ENCODE assay signal across 8 mouse cellular contexts in genomic region chr19:44295741-44296140, GRCm38 (mm10). TPM values are rescaled to one million over a fixed set of nuclear protein-coding genes. Genes with fewer than 3 reads are reported as not detected.
DNase-seq lines count a peak whose midpoint lies in the region; ATAC-seq lines count a peak whose summit lies in the region.

No protein-coding gene starts in this region.

- WGBS in embryonic facial prominence, embryonic 15.5 days = 3% methylated on average over 4 of the region's 4 CpGs
- 16% methylated on average over 4 of the region's 4 CpGs for WGBS in heart, embryonic 10.5 days
- WGBS in kidney, embryonic 15.5 days = 1% methylated on average over 4 of the region's 4 CpGs

- ATAC-seq in embryonic facial prominence, embryonic 15.5 days (ENCODE audit: insufficient number of reproducible peaks, low FRiP score, low TSS enrichment, low read depth) = no peak; the same call in 1 of the 2 replicates
- 0 out of 2 replicates have a peak, but pooled peaks have one; percentile 7 for ATAC-seq in kidney, embryonic 15.5 days (replicated peaks; ENCODE audit: low FRiP score)

- peak overlapping the region; percentile 98 for H3K27ac ChIP-seq in embryonic facial prominence, embryonic 15.5 days (replicated peaks)
- H3K27ac ChIP-seq in heart, embryonic 10.5 days = 0 out of 2 replicates have a peak overlapping the region, but pooled peaks have one; percentile 96
- H3K27ac ChIP-seq in kidney, embryonic 15.5 days = peak overlapping the region; percentile 64

- H3K4me1 ChIP-seq in embryonic facial prominence, embryonic 15.5 days = peaks cover 73% of the 10 kb centered on the region
- peaks cover 80% of the 10 kb centered on the region for H3K4me1 ChIP-seq in heart, embryonic 10.5 days
- H3K4me1 ChIP-seq in kidney, embryonic 15.5 days = peaks cover 78% of the 10 kb centered on the region

- peak overlapping the region; percentile 92 for H3K4me2 ChIP-seq in embryonic facial prominence, embryonic 15.5 days (replicated peaks)
- peak overlapping the region; percentile 92 for H3K4me2 ChIP-seq in kidney, embryonic 15.5 days

- peaks cover 49% of the 10 kb centered on the region for H3K36me3 ChIP-seq in embryonic facial prominence, embryonic 15.5 days
- peaks cover 59% of the 10 kb centered on the region for H3K36me3 ChIP-seq in heart, embryonic 10.5 days
- H3K36me3 ChIP-seq in kidney, embryonic 15.5 days = peaks cover 53% of the 10 kb centered on the region

- DNase-seq in 3T3-L1 (ENCODE audit: low read depth, low spot score) (peak; percentile 94), liver (peak; percentile 91)
- DNase-seq in adrenal gland, postnatal 4 days (ENCODE audit: low spot score in 2 of 2) = peak; percentile 69 to 79
- peak; percentile 89 for DNase-seq in heart, embryonic 10.5 days (ENCODE audit: low spot score)
- DNase-seq in monocyte, adult 2 months (ENCODE audit: low read depth in 1 of 2, low spot score in 2 of 2) = peak; percentile 71 to 85
- DNase-seq in spleen, postnatal 14 days (ENCODE audit: low spot score in 2 of 2) = peak; percentile 79 to 89

- no peaks in the 10 kb centered on the region for H3K9me3 ChIP-seq in embryonic facial prominence, embryonic 15.5 days (replicated peaks)
- no peaks in the 10 kb centered on the region for H3K9me3 ChIP-seq in heart, embryonic 10.5 days
- no peaks in the 10 kb centered on the region for H3K9me3 ChIP-seq in kidney, embryonic 15.5 days (replicated peaks)

- H3K4me3 ChIP-seq in embryonic facial prominence, embryonic 15.5 days (replicated peaks) = peak overlapping the region; percentile 91
- peak overlapping the region; percentile 91 for H3K4me3 ChIP-seq in heart, embryonic 10.5 days
- peak overlapping the region; percentile 88 for H3K4me3 ChIP-seq in kidney, embryonic 15.5 days (replicated peaks)

- H3K9ac ChIP-seq in embryonic facial prominence, embryonic 15.5 days = peak overlapping the region; percentile 53
- peak overlapping the region; percentile 56 for H3K9ac ChIP-seq in kidney, embryonic 15.5 days

- H3K27me3 ChIP-seq in embryonic facial prominence, embryonic 15.5 days = no peaks in the 10 kb centered on the region
- 0 out of 2 replicates have a peak, but pooled peaks cover 4% of the 10 kb centered on the region for H3K27me3 ChIP-seq in heart, embryonic 10.5 days (ENCODE audit: insufficient read depth, poor library complexity, severe bottlenecking)
- H3K27me3 ChIP-seq in kidney, embryonic 15.5 days = no peaks in the 10 kb centered on the region

RNA-seq across cellular contexts. Expression of gene Scd2, which starts 2.3 kb away (rescaled TPM):
- 100 to 1,000 TPM; 412 to 445 TPM for total RNA-seq in adrenal gland, postnatal 4 days (2021)
- polyA plus RNA-seq in embryonic facial prominence, embryonic 15.5 days (2015; fragmentation: Nextera tagmentation; extraction: Ambion mirVana) = 179 and 181 TPM in 2 replicates
- polyA plus RNA-seq in heart, embryonic 10.5 days (2016; fragmentation: Nextera tagmentation; extraction: Ambion mirVana) = 195 and 207 TPM in 2 replicates
- 185 and 195 TPM in 2 replicates for polyA plus RNA-seq in kidney, embryonic 15.5 days (2015; fragmentation: Nextera tagmentation; extraction: Ambion mirVana)

RNA-seq across cellular contexts. Expression of gene Scd4, which starts 37.2 kb away (rescaled TPM):
- total RNA-seq in adrenal gland, postnatal 4 days (2021) = 1 to 10 TPM; 2.0 to 2.2 TPM
- polyA plus RNA-seq in embryonic facial prominence, embryonic 15.5 days (2015; fragmentation: Nextera tagmentation; extraction: Ambion mirVana) = 0.16 and 0.39 TPM in 2 replicates
- polyA plus RNA-seq in heart, embryonic 10.5 days (2016; fragmentation: Nextera tagmentation; extraction: Ambion mirVana) = 0.06 and 0.16 TPM in 2 replicates
- 0.09 and 0.10 TPM in 2 replicates for polyA plus RNA-seq in kidney, embryonic 15.5 days (2015; fragmentation: Nextera tagmentation; extraction: Ambion mirVana)
